Mouse (Mus musculus) left cerebral cortex, adult 2 months (tissue): ENCODE data around the gene Nxf3. TPM values are rescaled to one million over a fixed set of nuclear protein-coding genes. Genes with fewer than 3 reads are reported as not detected.

Source experiments
- DNase-seq, 2 experiments: peaks; one replicate each; pipeline ENCODE4 v3.0.0; 2021 to 2022; ENCODE audit warnings: low spot score in 2 of 2, mixed read lengths in 1 of 2; ENCODE audit errors: extremely low spot score in 1 of 2
- H3K27ac ChIP-seq: fragments of 200-600 bp; 2 replicates; pipeline ENCODE4 v1.8.1; 2022
- H3K4me3 ChIP-seq: fragments of 200-600 bp; 2 replicates; pipeline ENCODE4 v1.8.1; 2022
- CTCF ChIP-seq: fragments of 200-600 bp; IDR thresholded peaks from 2 replicates; pipeline ENCODE4 v1.8.1; 2022; ENCODE audit warnings: antibody characterized with exemption, mild to moderate bottlenecking, moderate library complexity
- intact Hi-C: fragments of 180-260 bp; cut with DNase I; formaldehyde crosslinking; loops from one replicate; pipeline ENCODE4 v1.15.1; 2025
- long read RNA-seq, 2 experiments: library from polyadenylated mRNA; stranded (forward); transcript quantifications; one replicate each; pipeline ENCODE4 v2.0.0; 2021; ENCODE audit warnings: borderline mapping rate in 2 of 2
- total RNA-seq, 2 experiments: library from RNA; stranded (reverse); gene quantifications; 2 replicates each; pipeline ENCODE4 v1.2.3; 2021

Gene Nxf3
- not detected for total RNA-seq
- long read RNA-seq, experiment 1 = 0 reads
- long read RNA-seq, experiment 2 = 0 reads

GRCm38 (mm10) chrX:136085155-136085554, at the start of gene Nxf3:
Nxf3 (minus strand) TSS chrX:136085255.
- no peak for DNase-seq
- no peak for TF ChIP-seq CTCF
- Histone ChIP-seq H3K4me3 (no peak within 1 kb of the TSS), H3K27ac (no peak within 1 kb of the TSS)
- intact Hi-C loops = no loop called here

GRCm38 (mm10) chrX:136127744-136128064, 42.6 kb upstream of the Nxf3 start:
- intact Hi-C loops = loop anchor here (10.0 kb wide), 1 partner anchor 187 kb away; no protein-coding TSS in a partner anchor
- peak; percentile 70 for TF ChIP-seq CTCF
- Histone ChIP-seq H3K4me3 (no peak overlapping the region), H3K27ac (no peak overlapping the region)
- peak; percentile 39 to 61 for DNase-seq

DNA sequence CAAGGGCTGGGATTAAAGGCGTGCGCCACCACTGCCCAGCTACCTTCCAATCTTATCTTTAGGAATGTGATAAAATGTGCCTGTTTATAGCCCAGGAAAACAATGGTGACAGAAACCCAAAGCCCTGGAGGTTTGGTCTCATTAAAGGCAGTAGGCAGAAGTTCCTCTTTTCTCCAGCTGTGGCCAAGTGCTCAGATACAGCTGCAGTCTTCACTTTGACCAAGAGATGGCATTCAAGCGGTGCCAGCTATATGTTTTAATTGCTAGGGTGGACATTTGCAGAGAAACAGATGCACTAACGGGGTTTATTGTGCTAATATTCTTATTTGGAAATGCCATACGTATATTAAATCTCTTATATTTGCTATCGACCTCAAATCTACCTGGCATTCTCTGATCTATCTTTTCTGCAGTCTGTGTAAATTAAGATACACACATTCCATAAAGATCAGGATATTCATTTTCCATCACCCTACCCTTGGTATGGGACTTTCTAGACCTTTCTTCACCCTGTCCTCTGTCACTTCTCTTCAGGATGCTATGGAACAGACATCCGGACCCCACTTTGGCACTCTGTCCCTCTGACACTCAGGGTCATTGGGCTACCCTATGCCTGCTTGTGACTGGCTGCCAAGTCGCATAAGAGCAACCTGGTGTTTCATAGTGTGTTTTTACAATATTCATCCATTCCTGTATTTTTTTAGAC, 42.1 kb upstream of the Nxf3 start:
- Histone ChIP-seq H3K27ac (no peak overlapping the region), H3K4me3 (no peak overlapping the region)
- intact Hi-C loops = loop anchor here (10.0 kb wide), 1 partner anchor 188 kb away; no protein-coding TSS in a partner anchor
- no peak; the same call in 1 of the 2 replicates for TF ChIP-seq CTCF
- DNase-seq = no peak

GRCm38 (mm10) chrX:136115419-136115961, 30.4 kb upstream of the Nxf3 start:
- no peak for TF ChIP-seq CTCF
- peak; percentile 48 to 73 for DNase-seq
- Histone ChIP-seq H3K27ac (no peak overlapping the region), H3K4me3 (peak overlapping the region; percentile 40)
- intact Hi-C loops = no loop called here

- no peak overlapping the region for H3K4me3 ChIP-seq
- intact Hi-C loops = no loop called here
- DNase-seq = no peak
- no peak for TF ChIP-seq CTCF
- H3K27ac ChIP-seq = no peak overlapping the region
Observed at GRCm38 (mm10) chrX:136115015-136115414, 30.0 kb upstream of the Nxf3 start.

DNA sequence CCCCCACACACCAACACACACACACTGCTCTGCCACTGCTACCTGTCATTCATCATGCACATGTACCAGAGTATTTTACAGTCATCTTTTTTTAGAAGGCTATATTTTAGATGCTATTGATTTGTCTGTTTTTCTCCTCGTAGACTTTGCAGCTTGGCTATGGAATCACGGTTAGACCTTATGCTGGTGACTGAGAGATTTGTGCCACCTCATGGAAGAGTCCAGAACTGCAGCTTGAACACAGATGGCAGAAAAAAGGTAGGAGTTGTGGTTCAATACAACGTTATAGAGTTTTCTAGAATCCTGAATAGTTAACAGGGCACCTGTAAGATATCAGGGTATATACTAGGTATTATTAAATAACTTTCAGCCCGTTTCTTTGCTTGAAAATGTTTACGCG, 22.9 kb upstream of the Nxf3 start:
- no peak overlapping the region for H3K4me3 ChIP-seq
- intact Hi-C loops = loop anchor here (1.0 to 5.0 kb wide), 2 partner anchors 41 to 61 kb away; partner anchors contain the start of gene Bex2
- DNase-seq = peak; percentile 53 to 57
- TF ChIP-seq CTCF = peak; percentile 71
- H3K27ac ChIP-seq = no peak overlapping the region

GRCm38 (mm10) chrX:136104724-136105088, 19.7 kb upstream of the Nxf3 start:
- intact Hi-C loops = loop anchor here (5.0 kb wide), 1 partner anchor 37 kb away; the partner anchor contains the start of gene Bex2

GRCm38 (mm10) chrX:136104046-136104723, 19.1 kb upstream of the Nxf3 start:
- no peak overlapping the region; the same call in 1 of the 2 replicates for H3K27ac ChIP-seq
- H3K4me3 ChIP-seq = no peak overlapping the region
- peak in 1 of 2 experiments; percentile 14 for DNase-seq
- TF ChIP-seq CTCF = no peak
- intact Hi-C loops = no loop called here

More at GRCm38 (mm10) chrX:136104724-136105088, 19.7 kb upstream of the Nxf3 start:
- no peak for DNase-seq
- no peak for TF ChIP-seq CTCF
- H3K27ac ChIP-seq = no peak overlapping the region; the same call in 1 of the 2 replicates
- H3K4me3 ChIP-seq = no peak overlapping the region

GRCm38 (mm10) chrX:136094421-136094820, 9.4 kb upstream of the Nxf3 start:
- no peak for TF ChIP-seq CTCF
- no peak overlapping the region for H3K27ac ChIP-seq
- DNase-seq = peak in 1 of 2 experiments; percentile 25
- intact Hi-C loops = no loop called here
- no peak overlapping the region for H3K4me3 ChIP-seq

DNA sequence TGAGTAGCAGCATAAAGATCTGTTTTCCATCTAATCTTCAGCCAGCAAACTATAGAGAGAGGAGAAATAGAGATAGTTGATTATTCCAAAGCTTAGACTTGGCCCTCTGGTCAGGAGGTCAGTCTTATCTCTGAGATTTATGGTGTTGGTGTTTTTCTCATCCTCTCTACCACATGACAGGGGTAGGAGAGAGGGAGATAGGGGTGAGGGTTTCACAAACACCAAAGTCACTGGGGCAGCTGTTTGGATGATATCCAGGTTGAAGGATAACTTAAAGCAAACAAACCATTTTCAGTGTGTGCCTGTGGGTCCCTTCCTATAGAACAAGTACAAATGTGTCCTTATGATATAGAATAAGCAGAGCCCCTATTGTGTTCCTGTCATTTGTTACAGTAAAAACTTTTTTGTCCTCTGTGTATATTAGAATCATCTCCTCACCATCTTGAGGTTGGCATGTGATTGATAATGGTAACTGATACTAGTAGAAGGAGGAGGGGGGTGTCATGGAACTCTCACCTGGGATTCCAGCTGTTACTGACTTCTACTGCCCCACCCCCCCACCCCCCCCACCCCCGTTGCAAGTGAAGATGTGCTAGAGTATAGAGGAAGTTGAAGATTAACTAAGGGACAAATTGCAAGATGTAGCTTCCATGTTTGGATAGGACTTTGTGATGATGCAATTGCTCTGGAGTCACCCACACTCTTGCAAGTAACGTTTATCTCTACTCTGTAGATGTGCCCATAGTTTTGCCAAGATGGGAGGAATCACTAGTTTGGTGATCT, 7.6 kb upstream of the Nxf3 start:
- no peak for TF ChIP-seq CTCF
- H3K4me3 ChIP-seq = no peak overlapping the region
- H3K27ac ChIP-seq = no peak overlapping the region
- no peak for DNase-seq
- intact Hi-C loops = no loop called here

GRCm38 (mm10) chrX:136068020-136068419, 17.0 kb downstream of the Nxf3 start, which contains the start of gene Bex2:
Bex2 (minus strand) TSS chrX:136068236.
- H3K27ac ChIP-seq = peak within 1 kb of the TSS; percentile 32
- peak; percentile 10 to 41 for DNase-seq
- intact Hi-C loops = loop anchor here (5.0 kb wide), 1 partner anchor 39 kb away; no protein-coding TSS in a partner anchor
- peak within 1 kb of the TSS; percentile 47 for H3K4me3 ChIP-seq
